8 mouse cellular contexts compared by ENCODE assay signal in genomic region chr3:95246465-95247231, GRCm38 (mm10). TPM values are rescaled to one million over a fixed set of nuclear protein-coding genes. Genes with fewer than 3 reads are reported as not detected.
DNase-seq lines count a peak whose midpoint lies in the region; ATAC-seq and TF ChIP-seq lines count a peak whose summit lies in the region.

No protein-coding gene starts in this region.

- H3K4me1 ChIP-seq in hindbrain, embryonic 16.5 days (ENCODE audit: control insufficient read depth, insufficient read depth, low read depth, low read length) = no peaks in the 10 kb centered on the region
- no peaks in the 10 kb centered on the region for H3K4me1 ChIP-seq in hindbrain, embryonic 12.5 days
- peaks cover 33% of the 10 kb centered on the region for H3K4me1 ChIP-seq in cerebellum, adult 2 months (ENCODE audit: control insufficient read depth, insufficient read depth, low read length)
- no peaks in the 10 kb centered on the region for H3K4me1 ChIP-seq in midbrain, embryonic 16.5 days (ENCODE audit: control insufficient read depth, insufficient read depth, low read length)

- TF ChIP-seq POLR2A in cerebellum, adult 2 months (IDR thresholded peaks at IDR 0.05; ENCODE audit: borderline replicate concordance, insufficient read depth, low read length) = no peak

- H3K27me3 ChIP-seq in hindbrain, embryonic 16.5 days (replicated peaks; ENCODE audit: control insufficient read depth, insufficient read depth, low read length) = no peaks in the 10 kb centered on the region
- no peaks in the 10 kb centered on the region for H3K27me3 ChIP-seq in hindbrain, embryonic 12.5 days
- H3K27me3 ChIP-seq in cerebellum, adult 2 months (ENCODE audit: control insufficient read depth, insufficient read depth, low read length) = no peaks in the 10 kb centered on the region
- H3K27me3 ChIP-seq in midbrain, embryonic 16.5 days (ENCODE audit: control insufficient read depth, insufficient read depth, low read depth, low read length) = no peaks in the 10 kb centered on the region

- no peaks in the 10 kb centered on the region for H3K36me3 ChIP-seq in hindbrain, embryonic 16.5 days (ENCODE audit: control insufficient read depth, insufficient read depth, low read length)
- peaks cover 11% of the 10 kb centered on the region; the same call in 1 of the 2 replicates for H3K36me3 ChIP-seq in hindbrain, embryonic 12.5 days
- no peaks in the 10 kb centered on the region for H3K36me3 ChIP-seq in midbrain, embryonic 16.5 days (ENCODE audit: control insufficient read depth, insufficient read depth, low read length)

- DNase-seq in MN1 (ENCODE audit: low spot score) = peak; percentile 82
- peak; percentile 56 to 69 for DNase-seq in cerebellum, adult 2 months
- peak; percentile 61 to 69 for DNase-seq in kidney, postnatal 36 days
- DNase-seq in thymus, adult 18-20 months = no peak

- H3K4me3 ChIP-seq in hindbrain, embryonic 16.5 days (ENCODE audit: low read length) = no peak overlapping the region
- H3K4me3 ChIP-seq in hindbrain, embryonic 12.5 days = no peak overlapping the region
- H3K4me3 ChIP-seq in cerebellum, adult 2 months (replicated peaks; ENCODE audit: insufficient read depth, low read depth, low read length) = no peak overlapping the region
- H3K4me3 ChIP-seq in midbrain, embryonic 16.5 days (ENCODE audit: low read depth, low read length) = no peak overlapping the region

- H3K27ac ChIP-seq in hindbrain, embryonic 16.5 days (ENCODE audit: low read depth, low read length) = no peak overlapping the region
- no peak overlapping the region for H3K27ac ChIP-seq in hindbrain, embryonic 12.5 days
- no peak overlapping the region for H3K27ac ChIP-seq in cerebellum, adult 2 months (ENCODE audit: insufficient read depth, low read length)
- no peak overlapping the region for H3K27ac ChIP-seq in midbrain, embryonic 16.5 days (ENCODE audit: low read length)

- no peak overlapping the region for H3K4me2 ChIP-seq in hindbrain, embryonic 16.5 days (ENCODE audit: low read length)
- H3K4me2 ChIP-seq in hindbrain, embryonic 12.5 days (replicated peaks) = no peak overlapping the region
- H3K4me2 ChIP-seq in midbrain, embryonic 16.5 days (ENCODE audit: low read length) = no peak overlapping the region

- no peaks in the 10 kb centered on the region for H3K9me3 ChIP-seq in hindbrain, embryonic 16.5 days (ENCODE audit: control insufficient read depth, low read length)
- H3K9me3 ChIP-seq in hindbrain, embryonic 12.5 days (replicated peaks) = no peaks in the 10 kb centered on the region
- no peaks in the 10 kb centered on the region for H3K9me3 ChIP-seq in midbrain, embryonic 16.5 days (replicated peaks; ENCODE audit: control insufficient read depth, low read length, poor library complexity, severe bottlenecking)

- TF ChIP-seq CTCF in cerebellum, adult 2 months (IDR thresholded peaks at IDR 0.05; ENCODE audit: borderline replicate concordance, insufficient read depth, low read depth, low read length) = no peak

- peak; percentile 81 for ATAC-seq in hindbrain, embryonic 16.5 days
- ATAC-seq in hindbrain, embryonic 12.5 days (ENCODE audit: low FRiP score) = no peak
- peak; percentile 89 for ATAC-seq in megakaryocyte progenitor cell, adult 5-6 weeks (replicated peaks; ENCODE audit: poor library complexity)
- no peak for ATAC-seq in midbrain, embryonic 16.5 days

- WGBS in hindbrain, embryonic 16.5 days = 76% methylated on average over 5 of the region's 5 CpGs
- WGBS in hindbrain, embryonic 12.5 days = 88% methylated on average over 5 of the region's 5 CpGs
- 48% methylated on average over 5 of the region's 5 CpGs for WGBS in cerebellum, adult 2 months
- WGBS in midbrain, embryonic 16.5 days = 78% methylated on average over 5 of the region's 5 CpGs

- H3K9ac ChIP-seq in hindbrain, embryonic 16.5 days (ENCODE audit: low read depth, low read length) = no peak overlapping the region
- no peak overlapping the region for H3K9ac ChIP-seq in hindbrain, embryonic 12.5 days
- no peak overlapping the region for H3K9ac ChIP-seq in midbrain, embryonic 16.5 days (ENCODE audit: low read depth, low read length)

RNA-seq across cellular contexts. Expression of gene Bnipl, which starts 4.3 kb away (rescaled TPM):
- 0.20 TPM in 1 of 2 replicates, not detected in the other for polyA plus RNA-seq in hindbrain, embryonic 16.5 days (2015; fragmentation: Nextera tagmentation; extraction: Ambion mirVana)
- polyA plus RNA-seq in hindbrain, embryonic 12.5 days (2016; fragmentation: Nextera tagmentation; extraction: Ambion mirVana) = 1.0 and 1.1 TPM in 2 replicates
- polyA plus RNA-seq in cerebellum, adult 2 months (2012; rRNA removed) = 1.8 and 1.9 TPM in 2 replicates
- not detected in 2 replicates for total RNA-seq in megakaryocyte progenitor cell, adult 5-6 weeks (2015)
- not detected in 2 replicates for total RNA-seq in megakaryocyte progenitor cell, adult 5-6 weeks (2017)
- polyA plus RNA-seq in midbrain, embryonic 16.5 days (2015; fragmentation: Nextera tagmentation; extraction: Ambion mirVana) = 0.30 TPM in 1 of 2 replicates, not detected in the other

RNA-seq across cellular contexts. Expression of gene Gm128, which starts 5.2 kb away (rescaled TPM):
- 0.29 and 0.30 TPM in 2 replicates for polyA plus RNA-seq in hindbrain, embryonic 16.5 days (2015; fragmentation: Nextera tagmentation; extraction: Ambion mirVana)
- polyA plus RNA-seq in hindbrain, embryonic 12.5 days (2016; fragmentation: Nextera tagmentation; extraction: Ambion mirVana) = 0.25 and 0.42 TPM in 2 replicates
- polyA plus RNA-seq in cerebellum, adult 2 months (2012; rRNA removed) = 0.75 and 0.90 TPM in 2 replicates
- 1.0 and 1.4 TPM in 2 replicates for total RNA-seq in megakaryocyte progenitor cell, adult 5-6 weeks (2015)
- 0.34 and 0.46 TPM in 2 replicates for total RNA-seq in megakaryocyte progenitor cell, adult 5-6 weeks (2017)
- 0.21 and 0.24 TPM in 2 replicates for polyA plus RNA-seq in midbrain, embryonic 16.5 days (2015; fragmentation: Nextera tagmentation; extraction: Ambion mirVana)

RNA-seq across cellular contexts. Expression of gene Mllt11, which starts 14.7 kb away (rescaled TPM):
- 282 and 327 TPM in 2 replicates for polyA plus RNA-seq in hindbrain, embryonic 16.5 days (2015; fragmentation: Nextera tagmentation; extraction: Ambion mirVana)
- polyA plus RNA-seq in hindbrain, embryonic 12.5 days (2016; fragmentation: Nextera tagmentation; extraction: Ambion mirVana) = 116 and 124 TPM in 2 replicates
- 339 and 352 TPM in 2 replicates for polyA plus RNA-seq in cerebellum, adult 2 months (2012; rRNA removed)
- total RNA-seq in megakaryocyte progenitor cell, adult 5-6 weeks (2015) = 4.6 and 5.8 TPM in 2 replicates
- 4.9 and 5.5 TPM in 2 replicates for total RNA-seq in megakaryocyte progenitor cell, adult 5-6 weeks (2017)
- polyA plus RNA-seq in midbrain, embryonic 16.5 days (2015; fragmentation: Nextera tagmentation; extraction: Ambion mirVana) = 336 and 438 TPM in 2 replicates

RNA-seq across cellular contexts. Expression of gene Cdc42se1, which starts 18.1 kb away (rescaled TPM):
- 59.1 and 61.0 TPM in 2 replicates for polyA plus RNA-seq in hindbrain, embryonic 16.5 days (2015; fragmentation: Nextera tagmentation; extraction: Ambion mirVana)
- 91.7 and 95.8 TPM in 2 replicates for polyA plus RNA-seq in hindbrain, embryonic 12.5 days (2016; fragmentation: Nextera tagmentation; extraction: Ambion mirVana)
- 74.0 and 75.0 TPM in 2 replicates for polyA plus RNA-seq in cerebellum, adult 2 months (2012; rRNA removed)
- 56.2 and 56.7 TPM in 2 replicates for total RNA-seq in megakaryocyte progenitor cell, adult 5-6 weeks (2015)
- total RNA-seq in megakaryocyte progenitor cell, adult 5-6 weeks (2017) = 52.5 and 60.3 TPM in 2 replicates
- polyA plus RNA-seq in midbrain, embryonic 16.5 days (2015; fragmentation: Nextera tagmentation; extraction: Ambion mirVana) = 46.6 and 50.9 TPM in 2 replicates

RNA-seq across cellular contexts. Expression of gene Gabpb2, which starts 28.9 kb away (rescaled TPM):
- polyA plus RNA-seq in hindbrain, embryonic 16.5 days (2015; fragmentation: Nextera tagmentation; extraction: Ambion mirVana) = 2.4 and 3.0 TPM in 2 replicates
- polyA plus RNA-seq in hindbrain, embryonic 12.5 days (2016; fragmentation: Nextera tagmentation; extraction: Ambion mirVana) = 10.1 and 10.8 TPM in 2 replicates
- 30.6 and 34.0 TPM in 2 replicates for polyA plus RNA-seq in cerebellum, adult 2 months (2012; rRNA removed)
- 28.5 and 29.3 TPM in 2 replicates for total RNA-seq in megakaryocyte progenitor cell, adult 5-6 weeks (2015)
- total RNA-seq in megakaryocyte progenitor cell, adult 5-6 weeks (2017) = 43.1 and 57.7 TPM in 2 replicates
- polyA plus RNA-seq in midbrain, embryonic 16.5 days (2015; fragmentation: Nextera tagmentation; extraction: Ambion mirVana) = 2.4 and 3.0 TPM in 2 replicates

Comparison
In these comparisons a context has a peak if more than half of its experiments do, and no peak if none do; other contexts are left out.
1. ATAC-seq: peak in hindbrain, embryonic 16.5 days (single experiment) and megakaryocyte progenitor cell, adult 5-6 weeks (single experiment); none in hindbrain, embryonic 12.5 days (single experiment) and midbrain, embryonic 16.5 days (single experiment).
2. DNase-seq: peak in MN1 (single experiment), cerebellum, adult 2 months (2 of 2) and kidney, postnatal 36 days (2 of 2); none in thymus, adult 18-20 months (0 of 2).